Mouse (Mus musculus) hematopoietic stem cell, adult 5-6 weeks (primary cell): Measurements from ENCODE around the gene Lalba. TPM values are rescaled to one million over a fixed set of nuclear protein-coding genes. Genes with fewer than 3 reads are reported as not detected.
A peak's percentile ranks its signal among the peaks of the same experiment; 100 is the strongest.
"Not testable (repeated sequence)": the region's sequence is repeated elsewhere in the genome, so short reads cannot be mapped to it uniquely, and the experiment has no call there.

Experiments
- ATAC-seq, 2 experiments: fragments of 125-278 bp in 1 of 2; replicated peaks in 1 of 2; 2 replicates each; pipeline ENCODE4 v1.8.0; 2016 to 2017; ENCODE audit warnings: inconsistent platforms in 2 of 2, mild to moderate bottlenecking in 2 of 2, moderate number of reproducible peaks in 2 of 2, low read depth in 1 of 2, moderate TSS enrichment in 1 of 2; ENCODE audit not compliant: low FRiP score in 2 of 2, poor library complexity in 2 of 2, severe bottlenecking in 2 of 2, insufficient read depth in 1 of 2, low TSS enrichment in 1 of 2
- total RNA-seq: library from RNA; stranded (forward); fragments of 172-1452, 232-1000 nt; gene quantifications from 2 replicates; pipeline ENCODE4 v1.2.3, GENCODE M21; 2017

Gene Lalba
- total RNA-seq = not detected in 2 replicates

DNA sequence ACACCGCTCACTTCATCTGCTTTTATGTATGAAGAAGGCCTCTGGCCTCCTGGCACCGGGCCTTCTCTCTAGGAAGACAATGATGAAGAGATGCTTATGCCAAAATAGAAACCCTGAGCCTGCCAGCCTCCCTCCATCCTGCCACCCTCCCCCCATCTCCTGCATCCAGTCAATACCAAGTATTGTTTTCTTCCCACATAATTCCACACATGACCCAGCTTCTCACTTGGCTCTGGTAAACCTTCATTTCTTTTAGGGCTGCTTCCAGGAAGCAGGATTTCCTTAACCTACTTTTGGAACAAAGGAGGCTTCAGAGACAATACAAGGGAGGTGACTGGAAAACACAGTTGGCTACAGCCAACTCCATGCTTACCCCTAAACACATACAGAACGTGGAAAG lies at the start of gene Lalba:
Lalba (minus strand) TSS at position 21 of the 400 bp plus-strand sequence.
- ATAC-seq = no peak

GRCm38 (mm10) chr15:98532281-98532680 lies 49.8 kb upstream of the Lalba start:
- no peak for ATAC-seq

- no peak for ATAC-seq
Observed at GRCm38 (mm10) chr15:98528066-98528563, 45.6 kb upstream of the Lalba start.

DNA sequence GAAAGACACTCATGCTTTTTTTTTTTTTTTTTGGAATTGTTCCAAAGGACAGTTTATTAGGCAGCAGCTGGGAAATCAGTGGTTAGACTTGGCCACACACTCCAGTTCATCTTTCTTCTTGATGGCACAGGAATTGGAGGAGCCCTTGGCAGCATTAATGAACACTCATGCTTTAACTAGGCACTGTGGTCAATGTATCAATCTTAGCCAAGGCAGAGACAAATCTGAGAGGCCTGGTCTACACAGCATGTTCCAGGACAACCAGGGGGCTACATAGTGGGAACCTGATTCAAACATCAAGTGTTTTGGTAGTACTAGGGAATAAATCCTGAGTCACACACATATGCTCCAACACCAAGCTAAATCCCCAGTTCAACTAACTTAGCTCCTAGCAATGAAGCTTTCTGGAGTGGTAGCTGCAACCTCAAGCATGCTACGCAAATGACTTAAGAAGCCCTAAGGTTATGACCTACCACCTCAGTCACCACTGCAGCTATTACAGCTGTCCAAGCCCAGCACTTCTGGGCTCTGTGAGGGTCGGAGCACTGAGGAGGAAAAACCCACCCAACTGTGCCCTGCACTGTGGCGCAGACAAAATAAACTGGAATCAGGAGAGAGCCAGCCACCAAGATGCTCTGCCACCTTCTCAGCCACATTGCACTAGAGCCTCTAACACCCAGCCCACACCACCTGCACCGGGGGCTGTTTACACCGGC lies 44.7 kb upstream of the Lalba start:
- ATAC-seq = no peak

DNA sequence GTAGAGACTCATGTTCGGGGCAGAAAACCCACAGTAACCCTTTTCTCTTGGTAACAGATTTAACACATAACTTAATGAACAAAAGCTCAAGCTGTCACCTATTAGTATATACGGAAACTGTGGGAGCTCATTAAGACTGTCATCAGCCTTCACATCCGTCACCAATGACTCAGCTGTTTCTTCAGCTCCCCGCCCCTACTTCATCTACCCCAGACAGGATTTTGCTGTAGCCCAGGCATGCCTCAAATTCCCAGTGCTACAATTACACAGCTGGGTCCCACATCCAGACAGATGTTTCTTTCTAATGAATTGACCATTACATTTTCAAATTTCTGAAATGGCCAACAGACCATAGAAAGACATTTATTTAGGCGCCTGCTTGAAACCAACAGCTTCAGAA lies 43.5 kb upstream of the Lalba start:
- no peak; a peak in 1 of 4 replicates for ATAC-seq

DNA sequence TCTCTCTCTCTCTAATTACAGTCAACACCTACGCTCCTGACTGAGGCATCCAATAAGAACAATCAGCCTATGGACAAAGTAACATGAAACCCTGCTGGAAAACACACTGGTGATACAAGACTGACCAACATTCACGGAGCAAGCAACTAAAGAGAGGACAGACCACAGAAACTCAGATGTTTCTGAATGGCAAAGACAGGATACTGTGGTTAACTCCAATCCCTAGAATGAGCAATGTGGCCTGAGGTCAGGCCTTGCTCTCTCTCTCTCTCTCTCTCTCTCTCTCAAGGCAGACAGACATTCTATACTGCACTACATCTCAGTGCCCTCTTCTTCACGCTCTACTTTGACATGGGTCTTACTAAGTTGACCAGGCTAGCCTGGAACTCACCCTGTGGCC lies 38.7 kb upstream of the Lalba start:
- no peak for ATAC-seq

- ATAC-seq = peak; percentile 33 to 68; a peak in 3 of 4 replicates
Observed at GRCm38 (mm10) chr15:98517380-98518355, 35.1 kb upstream of the Lalba start.

GRCm38 (mm10) chr15:98514845-98515244 lies 32.3 kb upstream of the Lalba start:
- ATAC-seq = not testable (repeated sequence)

GRCm38 (mm10) chr15:98514146-98514545 lies 31.6 kb upstream of the Lalba start:
- peak in 1 of 2 experiments; percentile 18; a peak in 1 of 4 replicates for ATAC-seq

DNA sequence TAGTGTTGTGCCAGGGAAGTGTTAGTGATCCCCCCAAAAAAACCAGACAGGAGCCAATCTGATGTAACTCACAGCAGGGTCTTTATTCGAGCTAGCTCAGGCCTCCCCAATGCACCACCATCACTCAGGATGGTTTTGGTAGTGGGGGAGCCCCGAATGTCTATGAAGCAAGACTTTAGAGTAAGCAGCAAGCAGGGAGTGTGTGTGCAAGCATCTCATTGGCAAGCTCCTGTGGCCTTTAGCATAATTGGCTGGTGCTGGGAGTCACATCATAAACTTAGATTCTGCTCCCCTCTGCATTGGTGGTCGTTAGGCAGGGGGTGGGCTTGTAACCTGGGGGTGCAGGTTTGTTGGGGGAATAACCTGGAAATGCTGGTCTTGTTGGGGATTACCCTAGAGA lies 31.2 kb upstream of the Lalba start:
- ATAC-seq = not testable (repeated sequence)

DNA sequence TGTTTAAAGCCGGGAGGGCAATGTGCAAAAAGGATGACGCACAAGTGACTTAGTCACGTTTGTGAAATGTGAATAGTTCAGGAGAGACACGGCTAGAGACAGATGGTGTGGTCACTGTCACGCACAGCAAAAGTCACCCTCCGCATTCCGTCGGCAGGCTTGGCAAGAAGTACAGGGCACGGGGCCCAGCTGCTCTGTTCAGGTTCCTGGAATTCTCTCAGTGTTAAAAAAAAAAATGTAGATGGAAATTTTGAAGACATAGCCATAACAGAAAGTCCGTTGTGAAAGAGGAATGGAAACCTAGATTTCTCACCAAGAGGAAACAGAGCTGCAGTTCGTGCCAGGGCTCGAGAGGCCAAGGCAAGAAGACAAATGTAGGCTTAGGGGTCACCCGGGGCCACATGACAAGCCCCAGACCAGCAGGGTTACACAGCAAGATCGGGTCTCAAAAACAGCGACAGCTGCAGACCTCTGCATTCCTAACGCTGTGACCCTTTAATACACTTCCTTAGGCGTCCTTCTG lies 30.3 kb upstream of the Lalba start:
- peak in 1 of 2 experiments; percentile 24; a peak in 1 of 4 replicates for ATAC-seq

- no peak for ATAC-seq
Observed at GRCm38 (mm10) chr15:98512232-98512631, 29.7 kb upstream of the Lalba start.

- ATAC-seq = peak; percentile 40 to 60; a peak in 3 of 4 replicates
Observed at GRCm38 (mm10) chr15:98511386-98511928, 28.9 kb upstream of the Lalba start.

DNA sequence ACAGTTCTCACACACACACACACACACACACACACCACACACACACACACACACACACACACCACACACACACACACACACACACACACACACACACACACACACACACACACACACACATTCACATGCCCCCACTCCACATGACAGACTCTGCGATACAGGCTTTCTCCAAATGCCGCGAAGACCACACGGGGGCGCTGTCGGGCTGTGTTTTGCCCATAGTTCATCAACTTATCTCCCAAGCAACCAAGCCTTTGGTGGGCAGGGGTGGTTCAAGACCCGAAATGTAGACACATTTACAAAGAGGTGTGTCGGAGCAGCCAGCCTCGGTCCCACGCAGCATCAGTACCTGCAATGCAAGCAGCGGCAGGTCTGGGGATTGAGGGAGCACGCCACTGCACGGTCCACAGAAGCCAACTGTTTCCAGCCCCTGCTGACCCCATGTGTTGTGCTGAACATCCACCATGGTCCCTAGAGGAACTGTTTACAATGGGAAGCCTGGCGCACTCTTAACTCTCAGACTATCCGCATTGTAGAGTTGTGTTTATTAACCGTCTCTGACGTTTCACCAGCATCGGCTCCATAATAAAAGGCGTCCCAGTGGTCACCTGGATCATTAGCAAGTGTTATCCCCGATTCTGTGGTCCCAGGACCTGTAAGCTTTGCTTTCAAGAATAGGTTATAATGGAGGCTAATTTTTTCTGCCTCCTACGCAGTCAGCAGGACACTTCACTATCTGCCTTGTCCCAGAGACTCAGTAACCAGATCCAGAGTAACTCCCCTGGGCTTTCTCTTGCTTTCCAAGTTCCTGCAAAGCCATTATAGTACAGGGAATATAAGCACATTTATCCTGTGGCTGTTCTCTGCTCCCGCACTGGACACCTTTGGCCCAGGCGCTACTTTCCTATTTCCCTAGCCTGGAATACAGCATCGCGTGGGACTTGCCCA lies 28.2 kb upstream of the Lalba start:
- ATAC-seq = peak; percentile 59 to 75

DNA sequence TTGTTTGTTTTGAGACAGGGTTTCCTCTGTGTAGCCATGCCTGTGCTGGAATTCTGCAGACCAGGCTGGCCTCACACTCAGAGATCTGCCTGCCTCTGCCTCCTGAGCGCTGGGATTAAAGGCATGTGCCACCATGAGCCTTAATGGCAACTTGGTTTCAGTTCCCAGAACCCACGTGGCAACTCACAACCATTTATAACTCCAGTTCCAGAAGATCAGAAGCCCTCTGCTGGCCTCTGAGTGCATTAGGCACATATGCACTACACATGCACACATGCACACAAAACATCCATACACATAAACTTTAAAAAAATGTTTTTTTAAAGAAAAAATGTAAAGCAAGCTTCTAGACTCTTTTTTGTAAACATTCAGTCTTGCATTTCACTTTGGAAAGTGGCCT lies 26.9 kb upstream of the Lalba start:
- ATAC-seq = no peak

DNA sequence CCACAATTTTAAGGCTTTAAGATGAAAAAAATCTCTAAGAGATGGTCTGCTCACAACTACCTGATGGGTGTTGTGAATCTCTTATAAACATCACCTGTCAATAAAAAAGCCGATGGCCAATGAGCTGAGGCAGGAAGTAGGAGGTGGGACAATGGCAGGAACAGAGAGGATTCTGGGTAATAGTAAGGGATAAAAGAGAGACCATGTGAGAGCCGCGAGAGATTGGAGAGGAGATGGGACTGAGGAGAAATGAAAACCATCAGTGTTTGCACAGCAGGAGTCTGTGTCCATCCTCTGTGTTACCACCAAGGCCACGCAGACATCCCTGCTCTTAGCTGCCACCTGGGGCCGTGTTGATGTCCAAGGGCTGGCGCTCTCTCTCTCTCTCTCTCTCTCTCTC lies 24.8 kb upstream of the Lalba start:
- ATAC-seq = no peak
